Mouse (Mus musculus): ENCODE results near the gene Ctdspl2.
"Not testable (repeated sequence)": the region's sequence is repeated elsewhere in the genome, so short reads cannot be mapped to it uniquely, and the experiment has no call there.

The Ctdspl2 gene

DNA sequence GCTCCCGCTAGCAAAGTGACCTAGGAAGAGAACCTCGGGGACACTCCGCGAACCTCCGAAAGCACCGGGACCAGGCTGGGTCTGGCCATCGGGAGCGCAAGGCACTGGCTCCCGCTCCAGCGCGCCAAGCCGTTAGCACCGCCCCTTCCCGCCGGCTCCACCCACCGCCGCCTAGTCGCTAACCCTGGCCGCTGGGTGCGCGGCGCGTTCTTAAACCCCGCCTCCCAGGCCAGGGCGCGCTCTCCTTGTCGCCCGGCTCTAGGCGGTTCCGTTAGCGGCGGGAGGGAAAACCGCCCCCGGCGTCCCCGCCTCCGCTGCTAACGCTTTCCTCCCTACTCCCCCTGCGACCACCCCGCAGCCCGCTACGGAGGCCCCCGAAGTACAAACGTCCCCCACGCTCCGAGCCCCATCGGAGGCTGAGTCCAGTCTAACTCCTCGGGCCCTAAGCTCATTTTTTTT lies at the start of gene Ctdspl2, which contains the start of gene Mageb3:
Gene Ctdspl2 (plus strand): TSS at position 237 of the 459 bp plus-strand sequence.
Gene Mageb3 (minus strand): TSS at position 328 of the 459 bp plus-strand sequence.
- DNase-seq (ENCODE audit: low read depth, low spot score), result peak; percentile 95

DNA sequence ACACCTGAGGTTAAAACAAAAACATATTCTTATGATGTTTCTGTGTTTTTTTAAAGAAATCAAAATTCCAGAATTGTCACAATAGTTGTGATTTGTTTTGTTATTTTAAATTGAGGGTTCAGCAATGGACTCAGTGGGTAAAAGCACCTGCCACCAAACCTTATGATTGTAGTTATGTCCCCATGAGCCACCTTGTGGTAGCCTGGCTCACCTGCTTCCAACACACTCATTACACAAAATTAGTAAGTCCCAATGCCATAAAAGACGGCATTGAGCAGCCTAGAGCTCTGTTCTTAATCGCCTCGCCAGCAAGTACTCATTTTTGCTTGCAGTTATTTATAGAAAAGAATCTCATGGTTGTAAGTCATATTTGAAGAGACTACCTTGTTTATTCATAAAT lies 45.8 kb upstream of the Ctdspl2 start:
- no peak for DNase-seq (ENCODE audit: low read depth, low spot score)

DNA sequence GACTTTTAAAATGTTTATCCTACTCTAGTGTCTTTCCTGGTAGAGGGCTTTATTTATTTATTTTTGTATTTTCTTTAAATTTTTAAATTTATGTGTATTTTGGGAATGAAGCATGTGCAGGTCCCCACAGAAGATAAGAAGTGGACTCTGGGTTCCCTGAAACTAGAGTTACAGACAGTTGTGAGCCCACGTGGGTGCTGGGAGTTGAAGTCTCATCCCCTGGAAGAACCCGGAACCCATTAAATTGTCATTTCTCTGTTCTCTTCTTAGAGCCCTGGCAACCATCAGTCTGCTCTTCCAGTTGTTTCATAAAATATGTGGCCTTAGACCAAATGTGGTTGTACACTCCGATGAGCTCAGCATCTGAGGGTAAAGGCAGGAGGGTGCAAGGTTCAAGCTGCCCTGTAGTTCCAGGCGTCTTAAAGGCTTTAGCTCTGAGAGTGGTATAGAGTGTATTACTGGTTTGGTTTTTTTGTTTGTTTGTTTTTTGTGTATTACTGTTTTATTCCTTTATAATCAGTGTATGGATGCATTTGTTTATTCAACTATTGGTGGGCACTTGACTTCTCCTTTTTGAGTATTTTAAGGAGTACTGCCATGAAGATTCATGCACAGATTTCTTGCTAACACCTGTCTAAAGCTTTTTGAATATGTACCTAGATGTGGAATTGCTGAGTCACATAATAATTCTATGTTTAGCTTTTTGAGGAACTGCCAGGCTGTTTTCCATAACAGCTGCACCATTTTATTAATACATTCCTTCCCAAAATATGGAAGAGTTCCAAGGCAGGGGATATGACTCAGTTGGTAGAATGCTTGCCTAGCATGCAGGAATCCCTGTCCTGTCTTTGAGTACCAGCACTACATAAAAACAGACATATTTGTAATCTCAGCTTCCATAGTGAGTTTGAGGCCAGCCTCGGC lies 39.5 kb upstream of the Ctdspl2 start:
- no peak for DNase-seq (ENCODE audit: low read depth, low spot score)

- not testable (repeated sequence) for DNase-seq (ENCODE audit: low read depth, low spot score)
Observed at GRCm38 (mm10) chr2:121937624-121938023, 18.2 kb upstream of the Ctdspl2 start.

DNA sequence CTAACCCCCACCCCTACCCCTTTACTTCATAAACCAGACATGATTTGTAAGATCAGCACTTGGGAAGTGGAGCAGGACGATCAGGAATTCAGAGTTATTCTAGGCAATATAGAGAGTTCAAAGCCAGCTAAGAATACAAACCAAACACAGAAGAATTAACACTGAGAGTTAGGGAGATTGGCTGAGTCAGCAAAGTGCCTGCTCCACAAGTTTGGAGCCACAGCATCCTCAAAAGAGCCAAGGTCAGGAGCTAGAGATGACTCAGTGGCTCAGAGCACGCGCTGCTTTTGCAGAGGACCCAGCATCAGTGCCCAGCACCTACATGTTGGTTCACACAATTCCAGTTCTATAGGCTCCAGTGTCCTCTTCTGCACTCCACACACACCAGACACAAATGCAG lies 12.4 kb upstream of the Ctdspl2 start:
- DNase-seq (ENCODE audit: low read depth, low spot score), result no peak

DNA sequence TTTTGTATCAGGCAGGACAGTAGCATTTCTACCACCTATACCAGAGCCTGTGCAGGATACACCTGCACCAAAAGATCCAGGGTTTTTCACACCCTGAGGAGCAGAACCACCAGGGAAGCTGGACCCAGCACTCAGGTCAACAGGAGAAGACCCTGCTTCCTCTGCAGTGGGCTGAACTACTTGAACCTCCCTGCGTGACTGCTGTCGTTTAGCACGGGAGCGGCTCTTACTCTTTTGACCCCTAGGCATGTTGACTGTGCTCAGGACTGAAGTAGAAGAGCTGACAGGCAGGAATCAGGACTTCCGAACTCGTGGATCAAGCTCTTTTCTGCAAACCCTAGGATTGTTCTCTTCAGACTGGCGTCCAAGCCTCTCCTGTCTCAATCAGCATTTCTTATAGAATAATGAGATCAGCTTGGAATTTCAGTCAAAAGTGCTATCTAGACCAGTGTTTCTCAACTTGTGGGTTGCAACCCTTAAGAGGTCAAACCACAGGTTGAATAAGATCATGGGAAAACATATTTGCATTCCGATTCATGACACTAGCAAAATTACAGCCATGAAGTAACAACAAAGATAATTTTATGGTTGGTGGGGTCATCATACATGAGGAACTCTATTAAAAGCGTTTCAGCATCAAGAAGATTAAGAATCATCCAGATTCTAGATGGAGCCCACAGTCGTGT lies 687 bp upstream of the Ctdspl2 start:
- DNase-seq (ENCODE audit: low read depth, low spot score), result no peak

- peak; percentile 96 for DNase-seq (ENCODE audit: low read depth, low spot score)
Observed at GRCm38 (mm10) chr2:121956224-121957018, 620 bp downstream of the Ctdspl2 start.

- DNase-seq (ENCODE audit: low read depth, low spot score), result no peak
Observed at GRCm38 (mm10) chr2:121957216-121957792, 1.5 kb downstream of the Ctdspl2 start.

GRCm38 (mm10) chr2:121995738-121996137 lies 39.9 kb downstream of the Ctdspl2 start:
- no peak for DNase-seq (ENCODE audit: low read depth, low spot score)

DNA sequence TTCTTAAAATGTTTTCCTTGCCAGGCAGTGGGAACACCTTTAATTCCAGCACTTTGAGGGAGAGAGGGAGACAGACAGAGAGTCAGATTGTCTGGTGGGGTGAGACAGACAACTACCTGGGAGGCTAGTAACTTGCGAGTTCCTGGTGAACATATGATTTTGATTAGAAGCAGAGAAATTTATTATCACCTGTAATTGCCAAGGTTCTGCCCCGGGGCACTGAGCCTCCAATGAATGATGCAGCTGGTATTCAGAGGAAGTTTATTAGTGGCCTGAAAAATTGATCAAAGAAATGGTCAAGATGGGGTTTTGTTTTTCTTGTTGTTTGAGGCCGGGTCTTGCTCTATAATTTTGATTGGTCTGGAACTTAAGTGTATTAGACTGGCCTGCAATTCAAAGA lies 53.0 kb downstream of the Ctdspl2 start:
- DNase-seq (ENCODE audit: low read depth, low spot score), result no peak

DNA sequence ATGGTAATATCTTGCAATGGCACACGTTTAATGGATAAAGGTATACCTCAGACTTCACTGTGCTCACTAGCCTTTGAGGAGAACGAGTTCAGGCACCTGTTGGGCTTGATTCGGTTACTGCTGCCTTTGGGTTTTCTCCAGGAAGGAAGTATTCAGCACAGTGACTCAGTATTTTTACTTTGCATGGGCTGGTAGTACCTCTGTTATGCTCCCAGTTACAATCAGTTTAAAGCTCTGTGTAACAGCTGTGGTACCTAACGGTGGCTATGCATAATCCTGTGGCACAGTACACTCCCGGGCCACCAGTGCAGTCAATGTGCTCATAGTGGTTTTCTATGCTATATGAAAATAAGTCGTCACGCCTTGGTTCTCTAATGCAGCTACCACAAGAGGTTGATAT lies 55.6 kb downstream of the Ctdspl2 start:
- DNase-seq (ENCODE audit: low read depth, low spot score), result no peak

- no peak for DNase-seq (ENCODE audit: low read depth, low spot score)
Observed at GRCm38 (mm10) chr2:122018705-122019104, 62.9 kb downstream of the Ctdspl2 start.

DNA sequence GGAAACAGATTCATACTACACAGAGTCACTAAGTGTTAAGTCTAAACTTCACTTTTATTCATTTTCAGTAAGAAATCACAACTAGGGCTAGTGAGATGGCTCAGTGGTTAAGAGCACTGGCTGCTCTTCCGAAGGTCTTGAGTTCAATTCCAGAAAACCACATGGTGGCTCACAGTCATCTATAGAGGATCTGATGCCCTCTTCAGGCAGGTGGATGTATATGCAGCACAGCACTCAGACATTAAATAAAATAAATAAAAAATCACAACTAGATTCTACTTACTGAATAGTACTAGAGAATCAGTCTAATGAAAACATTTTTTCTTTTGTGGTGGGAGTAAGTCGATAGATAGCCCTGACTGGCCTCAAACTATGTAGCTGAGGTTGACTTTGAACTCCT lies 66.5 kb downstream of the Ctdspl2 start:
- DNase-seq (ENCODE audit: low read depth, low spot score), result no peak

DNA sequence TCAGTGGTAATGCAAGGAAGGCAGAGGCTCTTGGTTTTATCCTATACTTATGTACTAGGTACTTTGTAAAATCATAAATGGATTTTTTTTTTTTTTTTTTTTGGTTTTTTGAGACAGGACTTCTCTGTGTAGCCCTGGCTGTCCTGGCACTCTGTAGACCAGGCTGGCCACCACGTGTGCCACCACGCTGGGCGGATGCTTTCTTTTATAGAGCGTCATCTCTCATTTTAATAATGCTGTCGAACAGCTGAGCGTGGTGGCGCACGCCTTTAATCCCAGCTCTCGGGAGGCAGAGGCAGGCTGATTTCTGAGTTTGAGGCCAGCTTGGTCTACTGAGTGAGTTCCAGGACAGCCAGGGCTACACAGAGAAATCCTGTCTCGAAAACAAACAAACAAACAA lies 71.3 kb downstream of the Ctdspl2 start:
- not testable (repeated sequence) for DNase-seq (ENCODE audit: low read depth, low spot score)

DNA sequence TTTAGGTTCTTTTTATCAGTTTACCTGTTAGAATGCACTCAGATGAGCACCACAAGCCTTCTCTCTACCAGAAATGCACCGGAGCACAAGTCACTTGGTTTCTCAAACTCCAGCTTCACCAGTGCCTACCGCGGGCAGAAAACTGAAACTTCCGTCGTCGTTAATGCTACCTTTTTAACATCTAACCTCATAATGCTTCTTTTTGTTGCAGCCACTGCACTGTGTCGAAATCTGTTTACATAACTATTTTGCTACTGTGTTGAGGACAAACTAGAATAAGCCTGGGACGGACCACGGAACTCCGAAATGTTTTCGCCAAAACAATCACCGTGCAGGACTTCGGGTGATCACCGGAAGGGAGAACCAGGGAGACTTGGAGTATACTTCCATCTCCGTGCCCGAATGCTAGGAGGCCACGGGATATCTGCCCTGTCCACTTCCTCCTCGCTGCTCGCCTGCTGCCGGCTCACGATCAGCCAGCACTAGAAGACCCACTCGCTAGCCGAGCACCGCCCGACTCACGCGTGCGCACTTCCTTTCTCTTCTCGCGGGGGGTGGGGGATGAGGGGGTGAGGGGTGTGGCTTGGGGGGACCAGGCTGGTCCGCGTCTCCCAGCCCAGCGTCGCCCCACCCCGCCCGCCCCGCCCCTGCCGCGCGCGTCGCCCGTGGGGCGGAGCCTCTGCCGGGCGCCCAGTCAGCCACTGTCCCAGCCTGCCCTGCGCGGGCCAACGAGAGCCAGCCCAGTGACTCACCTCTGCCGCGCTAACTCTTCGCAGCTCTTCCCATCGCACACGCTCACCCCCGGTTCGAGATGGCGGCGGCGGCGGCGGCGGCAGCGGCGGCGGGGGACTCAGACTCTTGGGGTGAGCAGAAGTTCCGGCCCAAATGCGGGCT lies 72.3 kb downstream of the Ctdspl2 start, which contains the start of gene Eif3j1:
Gene Eif3j1 (plus strand): TSS at position 685 of the 894 bp plus-strand sequence.
- peak; percentile 91 for DNase-seq (ENCODE audit: low read depth, low spot score)

DNA sequence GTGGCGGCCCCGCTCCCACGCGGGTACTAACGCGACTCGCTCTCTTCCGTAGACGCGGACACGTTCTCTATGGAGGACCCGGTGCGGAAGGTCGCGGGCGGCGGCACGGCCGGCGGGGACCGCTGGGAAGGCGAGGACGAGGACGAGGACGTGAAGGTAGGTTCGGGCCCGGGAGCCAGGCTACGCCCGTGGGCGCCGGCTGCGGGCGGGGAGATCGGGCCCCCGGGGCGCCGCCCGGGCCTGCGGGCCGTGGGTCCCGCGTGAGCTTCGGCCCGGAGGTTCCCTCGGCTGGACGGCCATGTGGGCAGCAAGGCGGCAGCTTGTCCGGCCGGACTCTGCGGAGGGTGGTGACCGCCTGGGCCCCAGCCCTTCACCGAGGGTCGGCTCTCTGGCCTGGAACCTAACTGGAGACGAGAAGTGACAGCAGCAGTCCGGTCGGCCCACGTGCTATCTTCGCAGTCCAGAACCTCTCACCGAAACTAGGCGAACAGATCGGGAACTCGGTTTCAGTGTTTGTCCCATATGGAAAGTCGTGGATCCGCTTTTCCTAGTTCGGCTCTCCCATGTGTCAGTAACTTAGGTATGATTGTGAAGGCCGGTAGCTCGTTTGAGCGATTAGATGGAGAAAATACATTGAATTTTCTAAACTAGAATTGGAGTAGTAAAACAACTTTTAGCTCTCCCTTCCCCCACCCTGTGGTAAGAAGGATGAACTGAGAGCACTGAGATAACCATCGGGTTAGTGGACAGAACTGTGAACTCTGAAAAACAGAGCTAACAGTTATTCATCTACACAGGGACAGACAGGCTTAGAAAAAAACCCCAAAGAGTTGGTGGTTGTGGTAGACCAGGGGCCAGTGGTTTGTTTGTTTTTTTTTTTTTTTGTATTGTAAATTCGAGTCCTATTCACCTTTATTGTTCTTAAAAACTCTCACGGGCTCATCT lies 73.2 kb downstream of the Ctdspl2 start:
- peak; percentile 27 for DNase-seq (ENCODE audit: low read depth, low spot score)

GRCm38 (mm10) chr2:122031970-122032369 lies 76.2 kb downstream of the Ctdspl2 start:
- DNase-seq (ENCODE audit: low read depth, low spot score), result no peak

DNA sequence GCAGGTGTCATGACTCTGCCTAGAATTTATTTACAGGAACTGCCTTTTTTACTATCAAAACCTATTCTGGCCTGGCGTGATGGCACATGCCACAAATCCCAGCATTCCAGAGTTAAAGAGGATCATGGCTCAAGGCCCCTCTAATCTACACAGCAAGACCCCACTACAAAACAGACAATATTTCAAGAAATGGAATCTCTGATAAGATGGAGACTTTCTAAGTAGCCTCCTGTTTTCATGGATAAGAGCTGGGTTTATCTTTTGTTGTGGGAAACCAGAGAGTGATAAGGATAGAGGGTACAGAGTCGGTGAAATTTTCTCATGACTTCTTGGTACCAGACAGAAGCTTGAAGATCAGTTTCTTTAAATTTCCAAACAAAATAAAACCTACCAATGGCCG lies 80.3 kb downstream of the Ctdspl2 start:
- no peak for DNase-seq (ENCODE audit: low read depth, low spot score)

DNA sequence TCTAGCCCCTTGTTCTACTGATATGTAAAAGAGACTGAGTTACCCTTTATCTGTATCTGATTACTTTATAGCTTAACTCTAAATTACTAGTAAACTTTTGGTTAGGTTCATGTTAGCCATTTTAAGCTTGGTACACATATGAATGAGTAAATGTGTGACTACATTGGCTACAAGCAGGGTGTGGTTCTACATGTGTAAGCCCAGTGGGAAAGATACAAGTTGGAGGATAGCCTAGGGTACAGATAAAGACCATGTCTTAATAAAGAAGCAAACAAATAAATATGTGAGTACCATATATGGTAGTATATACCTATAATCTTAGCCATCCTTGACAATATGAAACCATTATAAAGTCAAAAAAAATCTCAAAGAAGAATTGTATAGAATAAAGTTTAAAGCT lies 88.1 kb downstream of the Ctdspl2 start:
- no peak for DNase-seq (ENCODE audit: low read depth, low spot score)
